Mouse (Mus musculus) neural tube, embryonic 12.5 days (tissue): ENCODE results near the gene Palld. TPM values are rescaled to one million over a fixed set of nuclear protein-coding genes. Genes with fewer than 3 reads are reported as not detected.

ENCODE experiments used
- ATAC-seq: fragments of 200-750 bp; cut with Nextera tagmentation; 2 replicates; pipeline ENCODE4 v1.8.0; 2017; ENCODE audit warnings: low read depth, mild to moderate bottlenecking, moderate TSS enrichment, moderate library complexity; ENCODE audit not compliant: low FRiP score
- H3K27ac ChIP-seq: fragments of 300-500 bp; sonication (generic); 2 replicates; pipeline ENCODE4 v1.5.1; 2016
- H3K27me3 ChIP-seq: fragments of 300-500 bp; sonication (generic); replicated peaks from 2 replicates; pipeline ENCODE4 v1.6.1; 2016; ENCODE audit warnings: mild to moderate bottlenecking
- H3K36me3 ChIP-seq: fragments of 300-500 bp; sonication (generic); 2 replicates; pipeline ENCODE4 v1.6.1; 2016; ENCODE audit warnings: mild to moderate bottlenecking
- H3K4me1 ChIP-seq: fragments of 300-500 bp; sonication (generic); 2 replicates; pipeline ENCODE4 v1.6.1; 2016
- H3K4me2 ChIP-seq: fragments of 300-500 bp; sonication (generic); replicated peaks from 2 replicates; pipeline ENCODE4 v1.6.1; 2016; ENCODE audit warnings: mild to moderate bottlenecking
- H3K4me3 ChIP-seq: fragments of 300-500 bp; sonication (generic); 2 replicates; pipeline ENCODE4 v1.5.1; 2016
- H3K9ac ChIP-seq: fragments of 300-500 bp; sonication (generic); 2 replicates; pipeline ENCODE4 v1.6.1; 2016; ENCODE audit warnings: mild to moderate bottlenecking
- H3K9me3 ChIP-seq: fragments of 300-500 bp; sonication (generic); 2 replicates; pipeline ENCODE4 v1.6.1; 2016; ENCODE audit warnings: mild to moderate bottlenecking
- WGBS: fragments of 180-500 bp; shearing (Covaris S2); methylation state at CpG from one replicate; pipeline ENCODE4 v1.1.7; 2016; 5-methylcytosine and 5-hydroxymethylcytosine counted together
- polyA plus RNA-seq: library from polyadenylated mRNA; unstranded; fragments of >200 nt; fragmentation: Nextera tagmentation; extraction: Ambion mirVana; gene quantifications from 2 replicates; pipeline ENCODE4 v1.2.1, GENCODE M21; 2016

Gene Palld
- polyA plus RNA-seq, 1 experiment from 2014 or later = 46.7 TPM

DNA sequence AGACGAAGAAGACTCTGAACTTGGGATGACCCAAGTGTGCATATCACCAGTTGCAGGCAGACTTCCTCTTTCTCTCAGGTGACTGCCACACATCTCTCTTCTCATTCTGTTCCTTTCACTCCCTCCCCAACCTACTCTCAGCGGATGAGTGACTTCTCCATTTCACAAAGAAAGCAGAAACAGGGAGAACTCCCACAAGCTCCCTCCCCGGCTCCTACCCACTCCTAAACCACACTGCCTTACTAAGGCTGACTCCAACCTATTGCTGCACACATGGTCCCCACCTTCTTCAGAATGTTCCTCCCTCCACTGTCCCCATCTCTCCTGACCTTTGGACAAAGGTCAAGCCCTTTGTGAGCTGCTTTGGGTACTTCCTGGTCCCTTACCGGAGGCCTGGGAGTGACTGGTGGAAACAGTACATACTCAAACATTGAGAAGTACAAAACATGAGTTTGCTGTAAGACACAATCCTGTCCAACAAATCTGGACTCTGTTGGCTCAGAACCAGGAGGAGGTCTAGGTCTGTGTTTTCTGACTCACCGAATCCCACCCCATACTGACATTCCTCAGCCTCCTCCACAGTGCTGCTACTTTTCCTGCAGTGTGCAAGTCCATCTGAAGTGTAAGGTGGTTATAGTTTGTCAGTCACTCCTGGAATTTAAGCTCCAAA, 317.6 kb downstream of the Palld start:
- 83% methylated on average over 5 of the region's 5 CpGs for WGBS

DNA sequence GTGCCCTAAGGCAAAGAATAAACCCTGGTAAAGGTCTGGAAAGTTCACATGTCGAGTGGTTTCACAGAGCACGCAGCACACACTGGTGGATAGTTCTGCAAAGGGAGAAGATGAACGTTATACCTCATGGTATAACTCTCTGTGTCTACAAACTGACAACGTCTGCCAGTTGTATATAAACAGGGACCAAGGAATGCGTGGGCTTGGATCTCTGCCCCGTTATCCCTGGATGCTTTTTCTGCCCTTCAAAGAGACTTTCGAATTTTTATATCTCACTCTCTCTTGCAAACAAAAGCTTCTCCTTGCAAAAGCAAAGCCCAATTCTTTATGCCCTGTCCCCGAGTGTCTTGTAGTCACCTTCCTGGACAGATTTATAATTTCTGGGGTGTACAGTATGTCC, 319.9 kb downstream of the Palld start:
- Histone ChIP-seq H3K9ac (no peak overlapping the region), H3K27me3 (no peaks in the 10 kb centered on the region), H3K36me3 (no peaks in the 10 kb centered on the region; the same call in 1 of the 2 replicates), H3K27ac (no peak overlapping the region), H3K4me2 (no peak overlapping the region), H3K9me3 (no peaks in the 10 kb centered on the region), H3K4me1 (no peaks in the 10 kb centered on the region), H3K4me3 (no peak overlapping the region)
- WGBS = 84% methylated on average over 8 of the region's 8 CpGs
- ATAC-seq = no peak

More for the DNA sequence above, 317.6 kb downstream of the Palld start:
- Histone ChIP-seq H3K4me3 (no peak overlapping the region), H3K4me1 (peaks cover 5% of the 10 kb centered on the region; the same call in 1 of the 2 replicates), H3K9ac (no peak overlapping the region), H3K9me3 (no peaks in the 10 kb centered on the region), H3K4me2 (no peak overlapping the region), H3K27ac (no peak overlapping the region), H3K36me3 (no peaks in the 10 kb centered on the region; the same call in 1 of the 2 replicates), H3K27me3 (no peaks in the 10 kb centered on the region)
- no peak for ATAC-seq

DNA sequence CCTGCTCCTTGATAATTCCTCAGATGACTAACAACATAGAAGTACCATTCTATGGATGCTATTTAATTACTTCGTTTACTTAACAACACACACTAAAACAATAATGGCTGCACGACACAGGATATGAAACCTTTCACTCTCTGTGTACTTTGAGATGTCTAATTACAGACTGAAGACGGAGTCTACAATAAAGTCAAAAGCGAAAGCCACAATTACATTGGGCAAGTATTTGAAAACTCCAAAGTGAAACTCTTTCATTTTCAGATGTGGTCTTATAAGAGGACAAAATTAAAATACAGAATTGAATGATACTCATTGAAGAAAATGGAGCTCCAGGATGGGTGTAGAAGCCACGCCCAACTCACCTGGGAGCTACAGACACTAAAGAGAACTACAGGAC, 321.2 kb downstream of the Palld start:
- H3K4me3 ChIP-seq = no peak overlapping the region
- H3K4me1 ChIP-seq = no peaks in the 10 kb centered on the region
- no peaks in the 10 kb centered on the region; the same call in 1 of the 2 replicates for H3K36me3 ChIP-seq
- no peak overlapping the region for H3K9ac ChIP-seq
- no peak overlapping the region for H3K27ac ChIP-seq
- ATAC-seq = no peak
- H3K4me2 ChIP-seq = no peak overlapping the region
- H3K9me3 ChIP-seq = no peaks in the 10 kb centered on the region
- H3K27me3 ChIP-seq = no peaks in the 10 kb centered on the region
- WGBS = 87% methylated on average over 5 of the region's 5 CpGs

- no peaks in the 10 kb centered on the region; the same call in 1 of the 2 replicates for H3K36me3 ChIP-seq
- H3K9ac ChIP-seq = no peak overlapping the region
- no peak overlapping the region for H3K4me2 ChIP-seq
- 90% methylated on average over 4 of the region's 4 CpGs for WGBS
- H3K27ac ChIP-seq = no peak overlapping the region
- H3K9me3 ChIP-seq = no peaks in the 10 kb centered on the region
- no peak overlapping the region for H3K4me3 ChIP-seq
- no peak for ATAC-seq
- no peaks in the 10 kb centered on the region for H3K27me3 ChIP-seq
- no peaks in the 10 kb centered on the region for H3K4me1 ChIP-seq
Measured at GRCm38 (mm10) chr8:61579831-61580230, 322.7 kb downstream of the Palld start.

- WGBS = 87% methylated on average over 6 of the region's 6 CpGs
- no peak overlapping the region for H3K4me2 ChIP-seq
- no peak for ATAC-seq
- no peak overlapping the region for H3K9ac ChIP-seq
- no peak overlapping the region for H3K4me3 ChIP-seq
- no peaks in the 10 kb centered on the region for H3K9me3 ChIP-seq
- no peaks in the 10 kb centered on the region for H3K4me1 ChIP-seq
- no peaks in the 10 kb centered on the region for H3K27me3 ChIP-seq
- H3K27ac ChIP-seq = no peak overlapping the region
- H3K36me3 ChIP-seq = no peaks in the 10 kb centered on the region
Measured at GRCm38 (mm10) chr8:61578754-61579153, 323.7 kb downstream of the Palld start.

DNA sequence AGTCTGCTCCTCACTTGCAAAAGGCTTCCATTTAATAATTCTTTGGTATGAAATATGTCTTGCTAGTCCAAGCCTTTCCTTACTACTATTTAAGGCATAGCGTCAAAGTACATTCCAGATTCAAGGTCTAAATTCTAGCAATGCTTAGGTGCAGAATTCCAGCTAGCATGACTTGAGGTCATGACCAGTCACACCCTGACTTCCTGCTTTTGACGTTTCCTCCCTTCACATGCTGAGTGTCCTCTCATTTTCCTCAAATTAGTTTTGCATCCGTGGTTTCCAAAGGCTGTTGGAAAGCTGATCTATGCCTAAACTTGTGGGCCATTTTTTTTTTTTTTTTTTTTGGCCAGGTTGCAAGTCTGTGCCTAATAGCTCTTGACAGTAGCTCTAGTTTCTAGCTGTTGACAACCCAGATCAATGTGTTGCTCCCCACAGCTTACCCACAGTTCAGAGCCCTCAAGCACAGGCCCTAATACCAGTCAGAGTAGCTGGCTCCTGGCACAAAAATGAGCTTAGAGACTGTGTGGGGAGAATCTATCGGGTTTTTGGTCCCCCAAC, 327.3 kb downstream of the Palld start:
- no peak overlapping the region for H3K4me3 ChIP-seq
- WGBS = 66% methylated on average over 4 of the region's 4 CpGs
- no peaks in the 10 kb centered on the region for H3K4me1 ChIP-seq
- no peaks in the 10 kb centered on the region for H3K9me3 ChIP-seq
- no peaks in the 10 kb centered on the region for H3K36me3 ChIP-seq
- no peak overlapping the region for H3K9ac ChIP-seq
- no peaks in the 10 kb centered on the region for H3K27me3 ChIP-seq
- ATAC-seq = no peak
- no peak overlapping the region for H3K4me2 ChIP-seq
- H3K27ac ChIP-seq = no peak overlapping the region

DNA sequence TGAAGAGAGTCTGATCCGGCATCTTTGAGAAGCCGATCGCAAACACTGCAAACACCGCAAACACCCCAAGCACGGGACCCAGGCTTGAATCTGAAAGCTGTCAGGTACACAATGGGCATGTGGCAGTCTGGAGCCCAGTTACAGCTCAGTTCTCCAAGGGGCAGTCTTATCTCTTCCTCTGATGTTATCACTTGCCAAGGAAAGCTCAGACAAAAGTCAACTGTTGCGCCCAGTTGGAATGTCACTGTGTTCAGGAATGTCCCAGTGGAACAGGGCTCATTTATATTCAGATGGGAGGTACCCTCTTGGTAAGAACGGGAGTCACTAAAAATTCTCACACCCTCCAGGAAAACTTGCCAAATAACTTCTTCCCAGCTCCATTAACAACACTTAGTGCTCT, 328.0 kb downstream of the Palld start:
- Histone ChIP-seq H3K4me3 (no peak overlapping the region), H3K36me3 (no peaks in the 10 kb centered on the region), H3K9ac (no peak overlapping the region), H3K27me3 (no peaks in the 10 kb centered on the region), H3K9me3 (no peaks in the 10 kb centered on the region), H3K4me2 (no peak overlapping the region), H3K27ac (no peak overlapping the region), H3K4me1 (no peaks in the 10 kb centered on the region)
- 88% methylated on average over 7 of the region's 7 CpGs for WGBS
- ATAC-seq = no peak

- no peak overlapping the region for H3K27ac ChIP-seq
- no peaks in the 10 kb centered on the region for H3K27me3 ChIP-seq
- H3K9ac ChIP-seq = no peak overlapping the region
- no peaks in the 10 kb centered on the region for H3K4me1 ChIP-seq
- H3K4me3 ChIP-seq = no peak overlapping the region
- ATAC-seq = no peak
- H3K9me3 ChIP-seq = no peaks in the 10 kb centered on the region
- 80% methylated on average over 8 of the region's 8 CpGs for WGBS
- no peaks in the 10 kb centered on the region for H3K36me3 ChIP-seq
- no peak overlapping the region for H3K4me2 ChIP-seq
Measured at GRCm38 (mm10) chr8:61573179-61573937, 329.1 kb downstream of the Palld start.

DNA sequence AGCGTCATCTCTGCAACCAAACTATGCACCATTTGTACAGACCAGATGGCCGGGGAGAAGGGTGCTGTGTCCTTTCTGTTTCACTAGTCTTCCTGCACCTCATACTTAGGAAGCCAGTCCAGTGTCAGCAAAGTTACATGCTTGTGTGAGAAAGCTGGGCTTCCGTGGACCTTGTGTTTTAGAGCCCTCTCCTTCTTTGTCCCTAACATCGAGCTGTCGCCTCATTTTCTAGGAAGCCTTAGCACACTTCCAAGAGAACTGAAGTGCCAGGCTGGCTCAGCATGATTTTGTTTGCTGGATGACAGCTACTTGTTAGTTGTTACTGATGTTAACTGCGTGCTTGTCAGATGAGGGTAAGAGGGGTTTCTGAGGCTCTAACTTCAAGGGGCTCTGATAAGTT, 329.8 kb downstream of the Palld start:
- H3K4me3 ChIP-seq = no peak overlapping the region
- no peaks in the 10 kb centered on the region for H3K36me3 ChIP-seq
- no peaks in the 10 kb centered on the region for H3K4me1 ChIP-seq
- H3K4me2 ChIP-seq = no peak overlapping the region
- 88% methylated on average over 6 of the region's 6 CpGs for WGBS
- ATAC-seq = no peak
- H3K27me3 ChIP-seq = no peaks in the 10 kb centered on the region
- no peaks in the 10 kb centered on the region for H3K9me3 ChIP-seq
- no peak overlapping the region for H3K9ac ChIP-seq
- no peak overlapping the region for H3K27ac ChIP-seq

- Histone ChIP-seq H3K27me3 (no peaks in the 10 kb centered on the region), H3K4me3 (no peak overlapping the region), H3K4me2 (no peak overlapping the region), H3K27ac (no peak overlapping the region), H3K36me3 (no peaks in the 10 kb centered on the region), H3K4me1 (no peaks in the 10 kb centered on the region), H3K9ac (no peak overlapping the region), H3K9me3 (no peaks in the 10 kb centered on the region)
- ATAC-seq = no peak
- 92% methylated on average over 2 of the region's 2 CpGs for WGBS
Measured at GRCm38 (mm10) chr8:61570637-61571036, 331.9 kb downstream of the Palld start.

DNA sequence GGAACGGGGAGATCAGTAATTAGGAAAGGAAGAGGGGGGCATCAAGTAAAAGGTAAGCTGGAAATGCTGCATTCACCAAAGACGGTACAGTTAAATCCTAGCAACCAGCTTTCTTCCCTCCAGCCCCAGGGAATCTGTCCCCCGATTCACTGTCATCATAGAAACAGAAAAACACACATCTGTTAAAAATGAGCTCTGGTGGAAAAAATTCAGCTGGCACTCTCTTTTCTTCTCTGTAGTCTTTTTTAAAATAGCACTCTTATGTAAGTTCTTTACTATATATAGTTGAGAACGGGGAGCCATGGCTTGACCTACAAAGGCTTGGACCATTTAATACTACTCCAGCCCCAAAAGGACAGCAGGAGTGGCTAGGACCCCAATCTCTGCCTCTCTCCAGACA, 332.8 kb downstream of the Palld start:
- no peaks in the 10 kb centered on the region for H3K27me3 ChIP-seq
- H3K4me3 ChIP-seq = no peak overlapping the region
- no peak overlapping the region for H3K9ac ChIP-seq
- no peaks in the 10 kb centered on the region for H3K4me1 ChIP-seq
- ATAC-seq = no peak
- H3K4me2 ChIP-seq = no peak overlapping the region
- no peaks in the 10 kb centered on the region for H3K36me3 ChIP-seq
- WGBS = 82% methylated on average over 4 of the region's 4 CpGs
- no peaks in the 10 kb centered on the region for H3K9me3 ChIP-seq
- H3K27ac ChIP-seq = no peak overlapping the region

- Histone ChIP-seq H3K4me3 (no peak overlapping the region), H3K27me3 (no peaks in the 10 kb centered on the region), H3K9me3 (no peaks in the 10 kb centered on the region), H3K36me3 (no peaks in the 10 kb centered on the region), H3K4me1 (no peaks in the 10 kb centered on the region), H3K4me2 (no peak overlapping the region), H3K27ac (no peak overlapping the region), H3K9ac (no peak overlapping the region)
- no peak for ATAC-seq
Measured at GRCm38 (mm10) chr8:61569211-61569610, 333.3 kb downstream of the Palld start.
